Mouse (Mus musculus) cortical plate, adult 2 months (tissue): Measurements from ENCODE around the gene Pfdn5. TPM values are rescaled to one million over a fixed set of nuclear protein-coding genes. Genes with fewer than 3 reads are reported as not detected.
"Not testable (repeated sequence)": the region's sequence is repeated elsewhere in the genome, so short reads cannot be mapped to it uniquely, and the experiment has no call there.

ENCODE experiments used
- H3K27ac ChIP-seq: fragments of 200-500 bp; 2 replicates; pipeline ENCODE4 v1.5.1; 2012; ENCODE audit warnings: low read length, control low read depth, inconsistent platforms; ENCODE audit not compliant: insufficient read depth
- H3K4me1 ChIP-seq: fragments of 200-500 bp; 2 replicates; pipeline ENCODE4 v1.6.1; 2011; ENCODE audit warnings: low read length; ENCODE audit not compliant: control insufficient read depth, insufficient read depth
- H3K4me3 ChIP-seq: fragments of 200-500 bp; 2 replicates; pipeline ENCODE4 v1.5.1; 2011; ENCODE audit warnings: mild to moderate bottlenecking, low read length, control low read depth; ENCODE audit not compliant: insufficient read depth
- CTCF ChIP-seq: fragments of 200-500 bp; IDR thresholded peaks from 2 replicates; pipeline ENCODE4 v1.5.1; 2011; ENCODE audit warnings: mild to moderate bottlenecking, control low read depth, low read length; ENCODE audit not compliant: insufficient read depth; ENCODE audit errors: extremely low read depth
- POLR2A ChIP-seq: fragments of 200-500 bp; IDR thresholded peaks from 2 replicates; pipeline ENCODE4 v1.6.1; 2011; ENCODE audit warnings: mild to moderate bottlenecking, low read length, control low read depth; ENCODE audit not compliant: insufficient read depth; ENCODE audit errors: extremely low read depth
- polyA plus RNA-seq: library from polyadenylated mRNA; depleted of rRNA; stranded (reverse); fragments of >200 nt; gene quantifications from 2 replicates; pipeline ENCODE4 v1.2.3, GENCODE M21; 2012

Gene Pfdn5
- polyA plus RNA-seq, 1 experiment: 466 TPM

- H3K4me1 ChIP-seq: no peaks in the 10 kb centered on the region; the same call in 1 of the 2 replicates
- peak overlapping the region; percentile 97 for H3K4me3 ChIP-seq
- no peak for TF ChIP-seq CTCF
- TF ChIP-seq POLR2A: no peak
- no peak overlapping the region for H3K27ac ChIP-seq
Observed at GRCm38 (mm10) chr15:102326892-102327291, 976 bp downstream of the Pfdn5 start.

DNA sequence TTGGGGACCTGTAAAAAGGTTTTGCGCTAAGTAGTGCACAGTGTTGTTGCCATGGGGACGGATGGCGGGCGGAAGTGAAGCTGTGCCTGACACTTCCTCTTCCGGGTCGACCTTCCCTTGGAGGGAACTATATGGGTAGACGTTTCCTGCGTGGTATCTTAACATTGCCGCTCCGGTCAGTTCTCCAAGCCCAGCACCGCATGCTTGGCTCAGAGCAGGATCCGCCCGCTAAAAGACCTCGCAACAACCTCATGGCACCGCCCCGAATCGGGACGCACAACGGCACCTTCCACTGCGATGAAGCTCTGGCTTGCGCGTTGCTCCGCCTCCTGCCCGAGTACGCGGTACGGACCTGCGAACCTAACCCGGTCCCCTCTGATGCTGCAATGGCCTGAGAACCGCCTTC is 5.7 kb downstream of the Pfdn5 start, which contains the start of gene Myg1:
Gene Myg1, plus strand, starts transcription at position 100 of the 406 bp plus-strand sequence.
- Histone ChIP-seq H3K4me3 (peak within 1 kb of the TSS; percentile 76), H3K27ac (no peak within 1 kb of the TSS), H3K4me1 (peaks cover 2% of the 10 kb centered on the region; the same call in 1 of the 2 replicates)
- TF ChIP-seq POLR2A (peak; percentile 86), CTCF (no peak)

- no peak overlapping the region for H3K4me3 ChIP-seq
- TF ChIP-seq POLR2A (no peak), CTCF (no peak)
- H3K4me1 ChIP-seq: peaks cover 2% of the 10 kb centered on the region; the same call in 1 of the 2 replicates
- no peak overlapping the region for H3K27ac ChIP-seq
Observed at GRCm38 (mm10) chr15:102335254-102335653, 9.3 kb downstream of the Pfdn5 start.

GRCm38 (mm10) chr15:102335925-102336324 is 10.0 kb downstream of the Pfdn5 start:
- H3K27ac ChIP-seq, H3K4me1 ChIP-seq, H3K4me3 ChIP-seq: not testable (repeated sequence)

DNA sequence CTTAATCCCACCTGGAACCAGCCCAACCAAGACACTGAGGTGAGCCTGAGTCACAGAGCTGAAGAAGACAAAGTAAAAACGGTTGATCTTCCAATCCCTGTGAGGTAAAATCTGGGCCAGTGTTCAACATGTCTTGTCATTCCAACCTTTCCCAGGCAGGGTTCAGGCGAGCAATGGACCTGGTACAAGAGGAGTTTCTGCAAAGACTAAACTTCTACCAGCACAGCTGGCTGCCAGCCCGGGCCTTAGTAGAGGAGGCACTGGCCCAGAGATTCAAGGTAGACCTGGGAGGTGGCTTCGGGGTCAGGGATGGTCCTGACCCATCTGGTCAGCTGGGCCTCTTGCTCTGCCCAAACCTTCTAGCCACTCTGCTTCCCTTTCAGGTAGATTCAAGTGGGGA is 11.0 kb downstream of the Pfdn5 start:
- H3K4me1 ChIP-seq: peaks cover 2% of the 10 kb centered on the region; the same call in 1 of the 2 replicates
- H3K27ac ChIP-seq: no peak overlapping the region
- no peak overlapping the region for H3K4me3 ChIP-seq
- no peak for TF ChIP-seq POLR2A
- no peak for TF ChIP-seq CTCF

DNA sequence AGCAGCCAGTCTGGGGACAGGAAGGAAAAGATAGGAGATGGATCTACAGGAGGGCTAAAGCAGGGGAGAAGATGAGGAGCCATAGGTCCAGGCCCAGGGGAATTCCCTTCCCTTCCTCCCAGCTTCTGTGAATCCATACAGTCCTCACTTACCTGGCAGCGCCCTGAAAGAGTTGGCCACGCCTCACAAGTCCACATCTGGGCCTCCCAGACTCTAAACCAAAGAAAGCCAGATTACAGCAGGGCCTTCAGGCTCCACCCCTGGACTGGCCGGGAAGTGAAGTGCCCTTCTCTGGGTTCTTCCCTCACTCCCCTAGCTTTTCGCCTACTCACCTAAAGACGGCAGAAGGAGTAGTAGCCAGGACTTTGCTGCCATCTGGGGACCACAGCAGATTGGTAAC is 13.7 kb downstream of the Pfdn5 start:
- TF ChIP-seq CTCF (no peak), POLR2A (no peak)
- H3K4me3 ChIP-seq: no peak overlapping the region
- H3K4me1 ChIP-seq: no peaks in the 10 kb centered on the region
- H3K27ac ChIP-seq: no peak overlapping the region

DNA sequence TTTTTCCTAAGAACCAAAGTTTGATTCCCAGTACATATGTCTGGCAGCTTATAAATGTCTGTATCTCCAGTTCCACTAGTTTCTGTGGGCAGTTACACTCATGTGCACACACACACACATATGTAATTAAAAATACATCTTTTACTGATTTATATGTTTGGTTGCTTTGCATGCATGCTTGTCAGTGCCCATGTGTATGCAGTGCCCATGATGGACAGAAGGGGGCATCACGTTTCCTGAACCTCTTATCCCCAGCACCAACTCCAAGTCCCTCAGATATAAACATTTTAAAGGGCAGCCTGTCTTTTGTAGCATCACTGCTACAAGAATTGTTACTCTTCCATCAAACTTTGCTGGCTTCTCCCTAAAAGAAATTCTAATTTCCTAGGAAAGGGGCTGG is 15.7 kb downstream of the Pfdn5 start:
- H3K27ac ChIP-seq: no peak overlapping the region
- TF ChIP-seq CTCF (peak; percentile 58), POLR2A (no peak)
- H3K4me1 ChIP-seq: no peaks in the 10 kb centered on the region
- no peak overlapping the region for H3K4me3 ChIP-seq

DNA sequence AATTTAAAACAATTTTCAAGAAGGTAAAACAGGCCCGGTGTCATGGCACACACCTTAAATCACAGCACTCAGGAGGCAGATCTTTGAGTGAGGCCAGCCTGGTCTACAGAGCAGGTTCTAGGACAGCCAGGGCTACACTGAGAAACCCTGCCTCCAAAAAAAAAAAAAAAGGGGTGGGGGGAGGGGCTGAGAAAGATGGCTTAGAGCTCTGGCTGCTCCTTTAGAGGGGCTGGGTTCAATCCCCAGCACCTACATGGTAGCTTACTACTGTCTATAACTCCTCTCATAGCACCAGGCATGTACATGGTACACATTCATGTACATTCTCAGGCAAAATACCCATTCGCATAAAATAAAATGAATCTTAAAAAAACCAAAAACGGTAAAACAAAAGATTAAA is 18.6 kb downstream of the Pfdn5 start:
- H3K27ac ChIP-seq: no peak overlapping the region
- no peaks in the 10 kb centered on the region for H3K4me1 ChIP-seq
- H3K4me3 ChIP-seq: no peak overlapping the region
- TF ChIP-seq CTCF (no peak), POLR2A (no peak)

GRCm38 (mm10) chr15:102346444-102346843 is 20.5 kb downstream of the Pfdn5 start:
- no peak overlapping the region for H3K4me3 ChIP-seq
- H3K27ac ChIP-seq: no peak overlapping the region
- TF ChIP-seq POLR2A (no peak), CTCF (no peak)
- H3K4me1 ChIP-seq: peaks cover 4% of the 10 kb centered on the region; the same call in 1 of the 2 replicates

GRCm38 (mm10) chr15:102350138-102350941 is 24.4 kb downstream of the Pfdn5 start, which contains the start of gene Aaas:
Gene Aaas (minus strand): TSS chr15:102350771.
- H3K4me1 ChIP-seq: peaks cover 4% of the 10 kb centered on the region; the same call in 1 of the 2 replicates
- H3K27ac ChIP-seq: no peak within 1 kb of the TSS
- H3K4me3 ChIP-seq: peak within 1 kb of the TSS; percentile 47
- TF ChIP-seq POLR2A (peak; percentile 68; the same call in 1 of the 2 replicates), CTCF (peak; percentile 71)

DNA sequence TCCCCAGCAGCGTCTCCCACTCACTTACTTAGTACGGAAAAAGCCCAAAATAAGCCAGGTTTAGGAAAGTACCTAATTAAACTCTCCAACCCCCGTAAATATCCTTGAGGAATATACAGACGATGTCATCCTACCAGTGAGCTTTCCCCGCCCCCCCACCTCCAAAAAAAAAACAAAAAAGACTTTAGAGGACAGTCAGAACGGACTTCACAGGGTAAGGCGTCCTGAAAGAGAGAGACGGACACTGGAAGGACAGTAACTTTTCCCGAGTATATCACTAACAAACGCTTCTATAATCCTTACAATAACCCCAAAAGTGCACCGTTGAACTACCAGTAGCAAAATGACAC is 25.0 kb downstream of the Pfdn5 start:
- no peak overlapping the region for H3K27ac ChIP-seq
- TF ChIP-seq CTCF (no peak), POLR2A (no peak)
- H3K4me1 ChIP-seq: peaks cover 4% of the 10 kb centered on the region; the same call in 1 of the 2 replicates
- H3K4me3 ChIP-seq: peak overlapping the region; percentile 47
